Mouse (Mus musculus): ENCODE data around the gene Ulk3. TPM values are rescaled to one million over a fixed set of nuclear protein-coding genes. Genes with fewer than 3 reads are reported as not detected.

The Ulk3 gene
- polyA plus RNA-seq, 1 experiment from 2014 or later: 19.4 TPM

DNA sequence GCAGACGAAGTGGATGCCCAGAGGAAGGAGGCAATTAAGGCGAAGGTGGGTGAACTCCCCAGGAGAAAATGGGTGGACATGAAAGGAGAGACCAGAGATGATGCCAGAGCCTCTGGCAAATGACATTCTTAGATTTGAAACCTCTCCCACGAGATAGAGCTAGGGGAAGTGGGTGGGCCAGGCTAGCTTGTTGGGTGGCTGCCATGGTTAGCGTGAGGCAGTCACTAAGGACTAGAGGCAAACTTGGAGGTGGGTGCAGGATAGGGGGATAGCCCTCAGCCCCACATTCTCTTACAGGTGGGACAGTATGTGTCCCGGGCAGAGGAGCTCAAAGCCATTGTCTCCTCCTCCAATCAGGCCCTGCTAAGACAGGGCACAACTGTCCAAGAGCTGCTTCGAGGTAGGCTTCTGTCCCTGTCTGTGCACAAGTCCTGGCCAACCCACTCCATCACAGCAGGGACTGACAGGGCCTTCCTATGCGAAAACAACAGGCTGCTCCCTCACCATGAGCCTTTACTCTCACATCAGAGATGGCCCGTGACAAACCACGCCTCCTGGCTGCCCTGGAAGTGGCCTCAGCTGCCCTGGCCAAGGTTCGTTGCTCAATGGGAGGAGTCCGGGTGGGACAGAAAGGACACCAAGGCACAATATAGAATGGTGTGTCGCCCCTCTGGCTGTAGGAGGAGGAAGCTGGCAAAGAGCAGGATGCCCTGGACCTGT is 4.4 kb downstream of the Ulk3 start:
- 39% methylated on average over 12 of the region's 12 CpGs for WGBS
- Histone ChIP-seq H3K36me3 (replicated peaks; ENCODE audit: control insufficient read depth, insufficient read depth) (peaks cover 34% of the 10 kb centered on the region), H3K9ac (no peak overlapping the region), H3K4me3 (replicated peaks; ENCODE audit: low read length) (no peak overlapping the region), H3K4me1 (replicated peaks; ENCODE audit: control insufficient read depth, insufficient read depth, low read length) (peaks cover 16% of the 10 kb centered on the region), H3K27ac (no peak overlapping the region), H3K27me3 (ENCODE audit: control insufficient read depth, insufficient read depth, low read length) (no peaks in the 10 kb centered on the region), H3K4me2 (replicated peaks) (no peak overlapping the region), H3K9me3 (ENCODE audit: control insufficient read depth, low read length) (no peaks in the 10 kb centered on the region)
- ATAC-seq (ENCODE audit: low FRiP score) (no peak), DNase-seq (ENCODE audit: low spot score) (no peak)

- no peak overlapping the region for H3K27ac ChIP-seq
- peaks cover 34% of the 10 kb centered on the region for H3K36me3 ChIP-seq (replicated peaks; ENCODE audit: control insufficient read depth, insufficient read depth)
- DNase-seq (ENCODE audit: low spot score) (no peak), ATAC-seq (ENCODE audit: low FRiP score) (no peak)
- H3K4me2 ChIP-seq (replicated peaks): no peak overlapping the region
- 70% methylated on average over 9 of the region's 9 CpGs for WGBS
- no peaks in the 10 kb centered on the region for H3K9me3 ChIP-seq (ENCODE audit: control insufficient read depth, low read length)
- no peak overlapping the region for H3K9ac ChIP-seq
- no peaks in the 10 kb centered on the region for H3K27me3 ChIP-seq (ENCODE audit: control insufficient read depth, insufficient read depth, low read length)
- no peak overlapping the region for H3K4me3 ChIP-seq (replicated peaks; ENCODE audit: low read length)
- peaks cover 16% of the 10 kb centered on the region for H3K4me1 ChIP-seq (replicated peaks; ENCODE audit: control insufficient read depth, insufficient read depth, low read length)
Measured at GRCm38 (mm10) chr9:57594174-57594509, 4.9 kb downstream of the Ulk3 start.

- Histone ChIP-seq H3K4me3 (replicated peaks; ENCODE audit: low read length) (no peak overlapping the region), H3K27ac (no peak overlapping the region), H3K36me3 (replicated peaks; ENCODE audit: control insufficient read depth, insufficient read depth) (peaks cover 32% of the 10 kb centered on the region), H3K4me2 (replicated peaks) (no peak overlapping the region), H3K9me3 (ENCODE audit: control insufficient read depth, low read length) (no peaks in the 10 kb centered on the region), H3K27me3 (ENCODE audit: control insufficient read depth, insufficient read depth, low read length) (no peaks in the 10 kb centered on the region), H3K4me1 (replicated peaks; ENCODE audit: control insufficient read depth, insufficient read depth, low read length) (peaks cover 21% of the 10 kb centered on the region), H3K9ac (no peak overlapping the region)
- ATAC-seq (ENCODE audit: low FRiP score): no peak
- DNase-seq (ENCODE audit: low spot score): no peak
- 86% methylated on average over 8 of the region's 8 CpGs for WGBS
Measured at GRCm38 (mm10) chr9:57597265-57597664, 8.0 kb downstream of the Ulk3 start.

GRCm38 (mm10) chr9:57597929-57598382 is 8.7 kb downstream of the Ulk3 start:
- no peaks in the 10 kb centered on the region for H3K9me3 ChIP-seq (ENCODE audit: control insufficient read depth, low read length)
- ATAC-seq (ENCODE audit: low FRiP score): 0 out of 2 replicates have a peak, but pooled peaks have one; percentile 10
- H3K27ac ChIP-seq: no peak overlapping the region
- peaks cover 21% of the 10 kb centered on the region for H3K4me1 ChIP-seq (replicated peaks; ENCODE audit: control insufficient read depth, insufficient read depth, low read length)
- no peak overlapping the region for H3K4me2 ChIP-seq (replicated peaks)
- no peak for DNase-seq (ENCODE audit: low spot score)
- 23% methylated on average over 4 of the region's 4 CpGs for WGBS
- H3K9ac ChIP-seq: no peak overlapping the region
- no peaks in the 10 kb centered on the region for H3K27me3 ChIP-seq (ENCODE audit: control insufficient read depth, insufficient read depth, low read length)
- H3K36me3 ChIP-seq (replicated peaks; ENCODE audit: control insufficient read depth, insufficient read depth): peaks cover 26% of the 10 kb centered on the region
- H3K4me3 ChIP-seq (replicated peaks; ENCODE audit: low read length): no peak overlapping the region

GRCm38 (mm10) chr9:57598851-57599563 is 9.8 kb downstream of the Ulk3 start:
- Histone ChIP-seq H3K4me2 (replicated peaks) (no peak overlapping the region), H3K9me3 (ENCODE audit: control insufficient read depth, low read length) (no peaks in the 10 kb centered on the region), H3K27ac (no peak overlapping the region), H3K9ac (no peak overlapping the region), H3K27me3 (ENCODE audit: control insufficient read depth, insufficient read depth, low read length) (no peaks in the 10 kb centered on the region), H3K4me1 (replicated peaks; ENCODE audit: control insufficient read depth, insufficient read depth, low read length) (peaks cover 21% of the 10 kb centered on the region), H3K36me3 (replicated peaks; ENCODE audit: control insufficient read depth, insufficient read depth) (peaks cover 15% of the 10 kb centered on the region), H3K4me3 (replicated peaks; ENCODE audit: low read length) (no peak overlapping the region)
- WGBS: 38% methylated on average over 8 of the region's 8 CpGs
- DNase-seq (ENCODE audit: low spot score) (no peak), ATAC-seq (ENCODE audit: low FRiP score) (no peak)

- Histone ChIP-seq H3K4me2 (replicated peaks) (no peak overlapping the region), H3K4me1 (replicated peaks; ENCODE audit: control insufficient read depth, insufficient read depth, low read length) (peaks cover 21% of the 10 kb centered on the region), H3K9ac (no peak overlapping the region), H3K36me3 (replicated peaks; ENCODE audit: control insufficient read depth, insufficient read depth) (no peaks in the 10 kb centered on the region), H3K9me3 (ENCODE audit: control insufficient read depth, low read length) (no peaks in the 10 kb centered on the region), H3K4me3 (replicated peaks; ENCODE audit: low read length) (no peak overlapping the region), H3K27me3 (ENCODE audit: control insufficient read depth, insufficient read depth, low read length) (0 out of 2 replicates have a peak, but pooled peaks cover 5% of the 10 kb centered on the region), H3K27ac (no peak overlapping the region)
- WGBS: 6% methylated on average over 3 of the region's 3 CpGs
- no peak for DNase-seq (ENCODE audit: low spot score)
- 0 out of 2 replicates have a peak, but pooled peaks have one; percentile 5 for ATAC-seq (ENCODE audit: low FRiP score)
Measured at GRCm38 (mm10) chr9:57600620-57601352, 11.5 kb downstream of the Ulk3 start.

GRCm38 (mm10) chr9:57601353-57601706 is 12.1 kb downstream of the Ulk3 start:
- 67% methylated on average over 2 of the region's 2 CpGs for WGBS
- no peak overlapping the region for H3K4me3 ChIP-seq (replicated peaks; ENCODE audit: low read length)
- H3K4me2 ChIP-seq (replicated peaks): no peak overlapping the region
- H3K4me1 ChIP-seq (replicated peaks; ENCODE audit: control insufficient read depth, insufficient read depth, low read length): peaks cover 25% of the 10 kb centered on the region
- H3K9ac ChIP-seq: no peak overlapping the region
- peaks cover 5% of the 10 kb centered on the region; the same call in 1 of the 2 replicates for H3K27me3 ChIP-seq (ENCODE audit: control insufficient read depth, insufficient read depth, low read length)
- no peaks in the 10 kb centered on the region for H3K9me3 ChIP-seq (ENCODE audit: control insufficient read depth, low read length)
- ATAC-seq (ENCODE audit: low FRiP score) (no peak), DNase-seq (ENCODE audit: low spot score) (peak; percentile 53)
- no peaks in the 10 kb centered on the region for H3K36me3 ChIP-seq (replicated peaks; ENCODE audit: control insufficient read depth, insufficient read depth)
- H3K27ac ChIP-seq: no peak overlapping the region

GRCm38 (mm10) chr9:57602098-57602497 is 12.8 kb downstream of the Ulk3 start:
- peaks cover 5% of the 10 kb centered on the region; the same call in 1 of the 2 replicates for H3K27me3 ChIP-seq (ENCODE audit: control insufficient read depth, insufficient read depth, low read length)
- DNase-seq (ENCODE audit: low spot score): no peak
- H3K9ac ChIP-seq: no peak overlapping the region
- no peaks in the 10 kb centered on the region for H3K36me3 ChIP-seq (replicated peaks; ENCODE audit: control insufficient read depth, insufficient read depth)
- H3K4me3 ChIP-seq (replicated peaks; ENCODE audit: low read length): no peak overlapping the region
- H3K4me1 ChIP-seq (replicated peaks; ENCODE audit: control insufficient read depth, insufficient read depth, low read length): peaks cover 30% of the 10 kb centered on the region
- no peak overlapping the region for H3K4me2 ChIP-seq (replicated peaks)
- no peak overlapping the region for H3K27ac ChIP-seq
- no peaks in the 10 kb centered on the region for H3K9me3 ChIP-seq (ENCODE audit: control insufficient read depth, low read length)
- no peak for ATAC-seq (ENCODE audit: low FRiP score)
- WGBS: 65% methylated on average over 8 of the region's 8 CpGs

GRCm38 (mm10) chr9:57604875-57605274 is 15.6 kb downstream of the Ulk3 start:
- Histone ChIP-seq H3K4me2 (replicated peaks) (no peak overlapping the region), H3K27me3 (ENCODE audit: control insufficient read depth, insufficient read depth, low read length) (peaks cover 5% of the 10 kb centered on the region; the same call in 1 of the 2 replicates), H3K9ac (no peak overlapping the region), H3K36me3 (replicated peaks; ENCODE audit: control insufficient read depth, insufficient read depth) (no peaks in the 10 kb centered on the region), H3K9me3 (ENCODE audit: control insufficient read depth, low read length) (no peaks in the 10 kb centered on the region), H3K4me1 (replicated peaks; ENCODE audit: control insufficient read depth, insufficient read depth, low read length) (peaks cover 16% of the 10 kb centered on the region), H3K27ac (no peak overlapping the region), H3K4me3 (replicated peaks; ENCODE audit: low read length) (no peak overlapping the region)
- ATAC-seq (ENCODE audit: low FRiP score) (no peak), DNase-seq (ENCODE audit: low spot score) (no peak)
- 92% methylated on average over 4 of the region's 4 CpGs for WGBS

Measured in hindbrain, embryonic 14.5 days (tissue).